Mouse (Mus musculus) kidney, adult 18-20 months (tissue): ENCODE measurements at regions not wholly inside any gene's neighbourhood (a gene's known extent, or its start where the extent isn't known, plus 50 kb on each side); places are given as distances from the start of the nearest gene placed in this dataset.

Experiments
- DNase-seq: peaks from one replicate; pipeline ENCODE4 v3.0.0; 2021

GRCm38 (mm10) chr11:44238598-44238997, 161.3 kb upstream of the Il12b start:
- DNase-seq, result no peak

- no peak for DNase-seq
Observed at GRCm38 (mm10) chr11:44243184-44243583, 156.7 kb upstream of the Il12b start.

- DNase-seq, result no peak
Observed at GRCm38 (mm10) chr11:44251821-44252220, 148.0 kb upstream of the Il12b start.

GRCm38 (mm10) chr11:44260376-44261111, 139.3 kb upstream of the Il12b start:
- DNase-seq, result no peak

GRCm38 (mm10) chr11:44261657-44262056, 138.2 kb upstream of the Il12b start:
- DNase-seq, result no peak

- no peak for DNase-seq
Observed at GRCm38 (mm10) chr11:44262571-44262970, 137.3 kb upstream of the Il12b start.

GRCm38 (mm10) chr11:44272268-44272667, 127.6 kb upstream of the Il12b start:
- DNase-seq, result peak; percentile 7

GRCm38 (mm10) chr11:44278521-44279208, 121.2 kb upstream of the Il12b start:
- no peak for DNase-seq

- DNase-seq, result no peak
Observed at GRCm38 (mm10) chr11:44285961-44286360, 113.9 kb upstream of the Il12b start.

- no peak for DNase-seq
Observed at GRCm38 (mm10) chr11:44288825-44289224, 111.0 kb upstream of the Il12b start.

- DNase-seq, result no peak
Observed at GRCm38 (mm10) chr11:44303786-44304185, 96.1 kb upstream of the Il12b start.

GRCm38 (mm10) chr11:44316061-44316460, 83.8 kb upstream of the Il12b start:
- DNase-seq, result no peak

GRCm38 (mm10) chr11:44319136-44319535, 80.7 kb upstream of the Il12b start:
- DNase-seq, result no peak

GRCm38 (mm10) chr11:44323314-44323713, 76.5 kb upstream of the Il12b start:
- DNase-seq, result no peak

- no peak for DNase-seq
Observed at GRCm38 (mm10) chr11:44325066-44325465, 74.8 kb upstream of the Il12b start.

GRCm38 (mm10) chr11:44325525-44325924, 74.3 kb upstream of the Il12b start:
- DNase-seq, result no peak

- no peak for DNase-seq
Observed at GRCm38 (mm10) chr11:44329503-44329902, 70.4 kb upstream of the Il12b start.

GRCm38 (mm10) chr11:44330438-44330837, 69.4 kb upstream of the Il12b start:
- DNase-seq, result no peak

- DNase-seq, result peak; percentile 49
Observed at GRCm38 (mm10) chr11:44330851-44331773, 68.8 kb upstream of the Il12b start.

GRCm38 (mm10) chr11:44331774-44332129, 68.1 kb upstream of the Il12b start:
- DNase-seq, result no peak

GRCm38 (mm10) chr11:44340531-44340930, 59.3 kb upstream of the Il12b start:
- no peak for DNase-seq

GRCm38 (mm10) chr11:44348308-44348707, 51.6 kb upstream of the Il12b start:
- no peak for DNase-seq

GRCm38 (mm10) chr11:44349546-44349945, 50.3 kb upstream of the Il12b start:
- DNase-seq, result no peak
